Mouse (Mus musculus) myocyte (in vitro differentiated cells): ENCODE data around the gene Olfr1423.

Experiments used
- MYOG ChIP-seq, 3 experiments: IDR thresholded peaks; one replicate each; pipeline ENCODE4 v1.6.1; 2011; ENCODE audit warnings: control low read depth in 2 of 3, low read depth in 2 of 3, mild to moderate bottlenecking in 2 of 3; ENCODE audit not compliant: insufficient read length in 2 of 3, control insufficient read depth in 1 of 3, insufficient read depth in 1 of 3
- POLR2A ChIP-seq: IDR thresholded peaks from one replicate; pipeline ENCODE4 v1.6.1; 2011; ENCODE audit warnings: low read depth, mild to moderate bottlenecking, control low read depth, moderate library complexity; ENCODE audit not compliant: insufficient read length
- POLR2AphosphoS2 ChIP-seq: IDR thresholded peaks from one replicate; pipeline ENCODE4 v1.6.1; 2011; ENCODE audit warnings: low read depth, control low read depth; ENCODE audit not compliant: insufficient read length
- SRF ChIP-seq: IDR thresholded peaks from one replicate; pipeline ENCODE4 v1.6.1; 2011; ENCODE audit warnings: low read depth; ENCODE audit not compliant: control insufficient read depth, insufficient read length
- TCF12 ChIP-seq: IDR thresholded peaks from one replicate; pipeline ENCODE4 v1.6.1; 2011; ENCODE audit warnings: mild to moderate bottlenecking, control low read depth; ENCODE audit not compliant: poor library complexity, insufficient read depth, severe bottlenecking
- TCF3 ChIP-seq: IDR thresholded peaks from one replicate; pipeline ENCODE4 v1.6.1; 2011; ENCODE audit warnings: low read depth, control low read depth; ENCODE audit not compliant: insufficient read length
- USF1 ChIP-seq: IDR thresholded peaks from one replicate; pipeline ENCODE4 v1.6.1; 2011; ENCODE audit warnings: low read depth, mild to moderate bottlenecking, control low read depth, moderate library complexity

GRCm38 (mm10) chr19:12013228-12013627, 27.9 kb downstream of the Olfr1423 start:
- TF ChIP-seq USF1, result peak; percentile 84
- peak; percentile 59 for TF ChIP-seq POLR2AphosphoS2
- no peak for TF ChIP-seq MYOG (IDR thresholded peaks at IDR 0.05; ENCODE audit: control insufficient read depth in 1 of 3, insufficient read depth in 1 of 3, insufficient read length in 2 of 3, low read depth in 2 of 3)
- no peak for TF ChIP-seq TCF3
- TF ChIP-seq SRF, result no peak
- TF ChIP-seq POLR2A, result peak; percentile 40
- TF ChIP-seq TCF12, result no peak
